Mouse (Mus musculus): ENCODE measurements around the gene Krtcap3. TPM values are rescaled to one million over a fixed set of nuclear protein-coding genes. Genes with fewer than 3 reads are reported as not detected.

Gene Krtcap3
- polyA plus RNA-seq, 1 experiment from 2014 or later = 7.4 TPM

- peak overlapping the region; percentile 56 for H3K27ac ChIP-seq (replicated peaks)
- peaks cover 48% of the 10 kb centered on the region for H3K4me1 ChIP-seq
Measured at GRCm38 (mm10) chr5:31253806-31254205, 2.3 kb downstream of the Krtcap3 start.

GRCm38 (mm10) chr5:31254452-31254851 lies 3.0 kb downstream of the Krtcap3 start:
- 69% methylated on average over 7 of the region's 7 CpGs for WGBS
- Histone ChIP-seq H3K4me2 (no peak overlapping the region), H3K27ac (replicated peaks) (peak overlapping the region; percentile 56), H3K9ac (peak overlapping the region; percentile 21; the same call in 1 of the 2 replicates), H3K36me3 (peaks cover 92% of the 10 kb centered on the region), H3K4me1 (peaks cover 42% of the 10 kb centered on the region), H3K4me3 (no peak overlapping the region), H3K9me3 (no peaks in the 10 kb centered on the region), H3K27me3 (replicated peaks) (no peaks in the 10 kb centered on the region)
- no peak for ATAC-seq (ENCODE audit: extremely low read depth, insufficient number of reproducible peaks, low FRiP score, low TSS enrichment)

More at GRCm38 (mm10) chr5:31253806-31254205, 2.3 kb downstream of the Krtcap3 start:
- no peaks in the 10 kb centered on the region for H3K9me3 ChIP-seq
- H3K27me3 ChIP-seq (replicated peaks) = no peaks in the 10 kb centered on the region
- peaks cover 92% of the 10 kb centered on the region for H3K36me3 ChIP-seq
- H3K4me3 ChIP-seq = no peak overlapping the region
- 0 out of 2 replicates have a peak overlapping the region, but pooled peaks have one; percentile 5 for H3K4me2 ChIP-seq
- H3K9ac ChIP-seq = peak overlapping the region; percentile 21; the same call in 1 of the 2 replicates
- ATAC-seq (ENCODE audit: extremely low read depth, insufficient number of reproducible peaks, low FRiP score, low TSS enrichment) = no peak
- WGBS = 70% methylated on average over 8 of the region's 8 CpGs

GRCm38 (mm10) chr5:31254901-31255300 lies 3.4 kb downstream of the Krtcap3 start:
- no peak overlapping the region for H3K4me3 ChIP-seq
- peak overlapping the region; percentile 21; the same call in 1 of the 2 replicates for H3K9ac ChIP-seq
- H3K4me2 ChIP-seq = no peak overlapping the region
- peaks cover 92% of the 10 kb centered on the region for H3K36me3 ChIP-seq
- ATAC-seq (ENCODE audit: extremely low read depth, insufficient number of reproducible peaks, low FRiP score, low TSS enrichment) = no peak
- peak overlapping the region; percentile 56; the same call in 1 of the 2 replicates for H3K27ac ChIP-seq (replicated peaks)
- no peaks in the 10 kb centered on the region for H3K9me3 ChIP-seq
- H3K27me3 ChIP-seq (replicated peaks) = no peaks in the 10 kb centered on the region
- WGBS = 72% methylated on average over 8 of the region's 8 CpGs
- H3K4me1 ChIP-seq = peaks cover 38% of the 10 kb centered on the region

- H3K9ac ChIP-seq = no peak overlapping the region
- H3K9me3 ChIP-seq = no peaks in the 10 kb centered on the region
- peaks cover 92% of the 10 kb centered on the region for H3K36me3 ChIP-seq
- ATAC-seq (ENCODE audit: extremely low read depth, insufficient number of reproducible peaks, low FRiP score, low TSS enrichment) = no peak
- WGBS = 88% methylated on average over 2 of the region's 2 CpGs
- no peak overlapping the region for H3K27ac ChIP-seq (replicated peaks)
- peaks cover 35% of the 10 kb centered on the region for H3K4me1 ChIP-seq
- no peaks in the 10 kb centered on the region for H3K27me3 ChIP-seq (replicated peaks)
- H3K4me2 ChIP-seq = no peak overlapping the region
- no peak overlapping the region for H3K4me3 ChIP-seq
Measured at GRCm38 (mm10) chr5:31255381-31255780, 3.9 kb downstream of the Krtcap3 start.

- H3K27ac ChIP-seq (replicated peaks) = no peak overlapping the region
- H3K4me2 ChIP-seq = no peak overlapping the region
- H3K4me3 ChIP-seq = no peak overlapping the region
- peaks cover 92% of the 10 kb centered on the region for H3K36me3 ChIP-seq
- no peak overlapping the region for H3K9ac ChIP-seq
- ATAC-seq (ENCODE audit: extremely low read depth, insufficient number of reproducible peaks, low FRiP score, low TSS enrichment) = no peak
- H3K4me1 ChIP-seq = peaks cover 29% of the 10 kb centered on the region
- 79% methylated on average over 2 of the region's 2 CpGs for WGBS
- H3K27me3 ChIP-seq (replicated peaks) = no peaks in the 10 kb centered on the region
- H3K9me3 ChIP-seq = no peaks in the 10 kb centered on the region
Measured at GRCm38 (mm10) chr5:31255971-31256370, 4.5 kb downstream of the Krtcap3 start.

GRCm38 (mm10) chr5:31257616-31258015 lies 6.1 kb downstream of the Krtcap3 start:
- H3K27ac ChIP-seq (replicated peaks) = no peak overlapping the region
- peaks cover 18% of the 10 kb centered on the region for H3K4me1 ChIP-seq
- no peak overlapping the region for H3K4me2 ChIP-seq
- no peak overlapping the region for H3K4me3 ChIP-seq
- 87% methylated on average over 11 of the region's 11 CpGs for WGBS
- no peaks in the 10 kb centered on the region for H3K9me3 ChIP-seq
- no peak for ATAC-seq (ENCODE audit: extremely low read depth, insufficient number of reproducible peaks, low FRiP score, low TSS enrichment)
- no peaks in the 10 kb centered on the region for H3K27me3 ChIP-seq (replicated peaks)
- H3K9ac ChIP-seq = no peak overlapping the region
- peaks cover 92% of the 10 kb centered on the region for H3K36me3 ChIP-seq

- H3K4me1 ChIP-seq = no peaks in the 10 kb centered on the region
- 72% methylated on average over 7 of the region's 7 CpGs for WGBS
- no peaks in the 10 kb centered on the region for H3K27me3 ChIP-seq (replicated peaks)
- H3K36me3 ChIP-seq = peaks cover 95% of the 10 kb centered on the region
- H3K4me2 ChIP-seq = no peak overlapping the region
- no peak overlapping the region for H3K4me3 ChIP-seq
- H3K9me3 ChIP-seq = no peaks in the 10 kb centered on the region
- H3K9ac ChIP-seq = no peak overlapping the region
- no peak overlapping the region for H3K27ac ChIP-seq (replicated peaks)
- ATAC-seq (ENCODE audit: extremely low read depth, insufficient number of reproducible peaks, low FRiP score, low TSS enrichment) = no peak
Measured at GRCm38 (mm10) chr5:31266101-31266500, 14.6 kb downstream of the Krtcap3 start.

- WGBS = 76% methylated on average over 6 of the region's 6 CpGs
- no peaks in the 10 kb centered on the region for H3K27me3 ChIP-seq (replicated peaks)
- H3K4me1 ChIP-seq = no peaks in the 10 kb centered on the region
- peaks cover 92% of the 10 kb centered on the region for H3K36me3 ChIP-seq
- ATAC-seq (ENCODE audit: extremely low read depth, insufficient number of reproducible peaks, low FRiP score, low TSS enrichment) = no peak
- H3K9ac ChIP-seq = no peak overlapping the region
- H3K27ac ChIP-seq (replicated peaks) = no peak overlapping the region
- H3K9me3 ChIP-seq = no peaks in the 10 kb centered on the region
- no peak overlapping the region for H3K4me2 ChIP-seq
- no peak overlapping the region for H3K4me3 ChIP-seq
Measured at GRCm38 (mm10) chr5:31267686-31268085, 16.2 kb downstream of the Krtcap3 start.

- Histone ChIP-seq H3K27ac (replicated peaks) (no peak overlapping the region), H3K9me3 (no peaks in the 10 kb centered on the region), H3K4me3 (no peak overlapping the region), H3K4me2 (no peak overlapping the region), H3K4me1 (no peaks in the 10 kb centered on the region), H3K36me3 (peaks cover 82% of the 10 kb centered on the region), H3K27me3 (replicated peaks) (no peaks in the 10 kb centered on the region), H3K9ac (no peak overlapping the region)
- 80% methylated on average over 6 of the region's 6 CpGs for WGBS
- no peak for ATAC-seq (ENCODE audit: extremely low read depth, insufficient number of reproducible peaks, low FRiP score, low TSS enrichment)
Measured at GRCm38 (mm10) chr5:31273018-31273417, 21.5 kb downstream of the Krtcap3 start.

GRCm38 (mm10) chr5:31279245-31279988 lies 27.9 kb downstream of the Krtcap3 start:
- Histone ChIP-seq H3K27ac (replicated peaks) (no peak overlapping the region), H3K27me3 (replicated peaks) (no peaks in the 10 kb centered on the region), H3K4me1 (no peaks in the 10 kb centered on the region), H3K9me3 (no peaks in the 10 kb centered on the region), H3K4me2 (no peak overlapping the region), H3K9ac (no peak overlapping the region), H3K36me3 (peaks cover 96% of the 10 kb centered on the region), H3K4me3 (no peak overlapping the region)
- WGBS = 81% methylated on average over 20 of the region's 20 CpGs
- ATAC-seq (ENCODE audit: extremely low read depth, insufficient number of reproducible peaks, low FRiP score, low TSS enrichment) = no peak

- Histone ChIP-seq H3K27ac (replicated peaks) (no peak overlapping the region), H3K27me3 (replicated peaks) (no peaks in the 10 kb centered on the region), H3K4me3 (no peak overlapping the region), H3K36me3 (peaks cover 50% of the 10 kb centered on the region), H3K4me2 (no peak overlapping the region), H3K9me3 (no peaks in the 10 kb centered on the region), H3K4me1 (peaks cover 20% of the 10 kb centered on the region), H3K9ac (no peak overlapping the region)
- WGBS = 61% methylated on average over 4 of the region's 4 CpGs
- no peak for ATAC-seq (ENCODE audit: extremely low read depth, insufficient number of reproducible peaks, low FRiP score, low TSS enrichment)
Measured at GRCm38 (mm10) chr5:31288225-31288624, 36.7 kb downstream of the Krtcap3 start.

- Histone ChIP-seq H3K27me3 (replicated peaks) (no peaks in the 10 kb centered on the region), H3K9ac (no peak overlapping the region), H3K36me3 (peaks cover 49% of the 10 kb centered on the region), H3K4me1 (peaks cover 20% of the 10 kb centered on the region), H3K27ac (replicated peaks) (no peak overlapping the region), H3K4me2 (no peak overlapping the region), H3K4me3 (no peak overlapping the region), H3K9me3 (no peaks in the 10 kb centered on the region)
- 66% methylated on average over 3 of the region's 3 CpGs for WGBS
- ATAC-seq (ENCODE audit: extremely low read depth, insufficient number of reproducible peaks, low FRiP score, low TSS enrichment) = no peak
Measured at GRCm38 (mm10) chr5:31288655-31289054, 37.2 kb downstream of the Krtcap3 start.
